Mouse (Mus musculus) midbrain, embryonic 10.5 days (tissue): ENCODE data around the gene Gjb5. TPM values are rescaled to one million over a fixed set of nuclear protein-coding genes. Genes with fewer than 3 reads are reported as not detected.
A peak's percentile ranks its signal among the peaks of the same experiment; 100 is the strongest.

Experiments used
- DNase-seq: peaks from one replicate; pipeline ENCODE4 v3.0.0-alpha.2; 2017; ENCODE audit warnings: low spot score
- H3K27ac ChIP-seq: fragments of 300-500 bp; sonication (generic); replicated peaks from 2 replicates; pipeline ENCODE4 v1.5.1; 2016; ENCODE audit warnings: mild to moderate bottlenecking
- H3K27me3 ChIP-seq: fragments of 300-500 bp; sonication (generic); 2 replicates; pipeline ENCODE4 v1.6.1; 2016; ENCODE audit warnings: low read depth, mild to moderate bottlenecking; ENCODE audit not compliant: poor library complexity, severe bottlenecking
- H3K36me3 ChIP-seq: fragments of 300-500 bp; sonication (generic); 2 replicates; pipeline ENCODE4 v1.6.1; 2016; ENCODE audit warnings: mild to moderate bottlenecking, moderate library complexity
- H3K4me1 ChIP-seq: fragments of 300-500 bp; sonication (generic); 2 replicates; pipeline ENCODE4 v1.6.1; 2016
- H3K4me3 ChIP-seq: fragments of 300-500 bp; sonication (generic); 2 replicates; pipeline ENCODE4 v1.5.1; 2016; ENCODE audit warnings: mild to moderate bottlenecking, moderate library complexity
- H3K9me3 ChIP-seq: fragments of 300-500 bp; sonication (generic); replicated peaks from 2 replicates; pipeline ENCODE4 v1.6.1; 2016; ENCODE audit warnings: mild to moderate bottlenecking
- WGBS: fragments of 180-500 bp; shearing (Covaris S2); methylation state at CpG from one replicate; pipeline ENCODE4 v1.1.7; 2016; 5-methylcytosine and 5-hydroxymethylcytosine counted together
- polyA plus RNA-seq: library from polyadenylated mRNA; unstranded; fragments of >200 nt; fragmentation: Nextera tagmentation; extraction: Ambion mirVana; gene quantifications from 2 replicates; pipeline ENCODE4 v1.2.1, GENCODE M21; 2016

Gjb5 gene
- polyA plus RNA-seq, 1 experiment from 2014 or later, result 0.98 TPM

DNA sequence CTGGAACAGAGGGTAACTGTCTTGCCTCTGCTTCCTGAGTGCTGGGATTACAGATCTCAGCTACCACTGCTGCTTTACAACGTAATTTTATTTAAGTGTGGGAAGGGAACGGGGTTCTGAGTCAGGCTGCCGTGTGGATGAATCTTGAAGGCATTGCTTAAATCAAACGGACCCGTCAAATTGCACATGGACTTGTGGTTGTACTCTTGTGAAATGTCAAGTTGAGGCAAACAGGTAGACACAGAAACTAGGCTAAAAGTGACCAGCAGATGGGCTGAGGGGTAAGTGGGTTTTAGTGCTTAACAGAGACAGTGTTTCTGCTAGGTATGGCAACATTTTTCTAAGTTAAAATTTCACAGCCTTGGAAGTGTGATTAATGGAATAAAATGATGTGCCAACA lies 20.3 kb downstream of the Gjb5 start:
- Histone ChIP-seq H3K27me3 (peaks cover 17% of the 10 kb centered on the region), H3K4me3 (no peak overlapping the region), H3K36me3 (no peaks in the 10 kb centered on the region), H3K4me1 (peaks cover 9% of the 10 kb centered on the region), H3K27ac (no peak overlapping the region), H3K9me3 (no peaks in the 10 kb centered on the region)
- WGBS, result 87% methylated on average over 5 of the region's 5 CpGs
- DNase-seq, result no peak

GRCm38 (mm10) chr4:127334870-127335504 lies 23.0 kb downstream of the Gjb5 start:
- 42% methylated on average over 5 of the region's 5 CpGs for WGBS
- no peak overlapping the region for H3K27ac ChIP-seq
- H3K36me3 ChIP-seq, result no peaks in the 10 kb centered on the region
- no peaks in the 10 kb centered on the region for H3K9me3 ChIP-seq
- no peak overlapping the region for H3K4me3 ChIP-seq
- peaks cover 36% of the 10 kb centered on the region for H3K4me1 ChIP-seq
- DNase-seq, result no peak
- H3K27me3 ChIP-seq, result peaks cover 44% of the 10 kb centered on the region

GRCm38 (mm10) chr4:127331171-127331570 lies 26.8 kb downstream of the Gjb5 start:
- Histone ChIP-seq H3K27me3 (peaks cover 80% of the 10 kb centered on the region), H3K4me1 (peaks cover 47% of the 10 kb centered on the region), H3K4me3 (0 out of 2 replicates have a peak overlapping the region, but pooled peaks have one; percentile 40), H3K36me3 (no peaks in the 10 kb centered on the region), H3K9me3 (no peaks in the 10 kb centered on the region), H3K27ac (no peak overlapping the region)
- 29% methylated on average over 13 of the region's 13 CpGs for WGBS
- no peak for DNase-seq

GRCm38 (mm10) chr4:127330181-127331100 lies 27.5 kb downstream of the Gjb5 start, which contains the start of gene Gjb3:
Gjb3 (minus strand) TSS chr4:127330844.
- WGBS, result 2% methylated on average over 49 of the region's 49 CpGs
- Histone ChIP-seq H3K27ac (no peak within 1 kb of the TSS; the same call in 1 of the 2 replicates), H3K36me3 (no peaks in the 10 kb centered on the region), H3K4me1 (peaks cover 47% of the 10 kb centered on the region), H3K27me3 (peaks cover 88% of the 10 kb centered on the region), H3K9me3 (no peaks in the 10 kb centered on the region), H3K4me3 (peak within 1 kb of the TSS; percentile 40)
- DNase-seq, result peak; percentile 37

- Histone ChIP-seq H3K27ac (no peak overlapping the region), H3K9me3 (no peaks in the 10 kb centered on the region), H3K4me3 (peak overlapping the region; percentile 40), H3K4me1 (peaks cover 47% of the 10 kb centered on the region), H3K36me3 (no peaks in the 10 kb centered on the region), H3K27me3 (peaks cover 90% of the 10 kb centered on the region)
- 2% methylated on average over 13 of the region's 13 CpGs for WGBS
- DNase-seq, result no peak
These were observed 28.2 kb downstream of the Gjb5 start for GRCm38 (mm10) chr4:127329751-127330150.

DNA sequence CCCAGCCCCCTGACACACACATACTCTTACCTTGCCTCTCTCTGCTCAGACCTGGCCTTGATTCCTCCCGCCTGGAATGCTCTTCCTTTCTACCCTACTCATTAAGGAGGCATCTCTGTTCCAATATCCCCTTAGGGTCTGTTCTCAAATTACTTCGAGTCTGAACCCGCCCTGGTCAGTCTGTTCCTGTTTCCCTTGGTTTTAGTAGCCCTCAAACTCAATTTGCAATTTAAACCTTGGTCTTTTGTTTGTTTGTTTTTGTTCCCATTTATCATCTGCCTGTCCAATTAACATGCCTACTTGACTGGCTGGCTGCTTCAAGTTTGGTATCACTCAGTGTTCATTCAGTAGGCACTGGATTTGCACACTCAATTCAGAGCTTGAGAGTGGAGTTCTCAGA lies 28.9 kb downstream of the Gjb5 start:
- Histone ChIP-seq H3K36me3 (no peaks in the 10 kb centered on the region), H3K27me3 (peaks cover 83% of the 10 kb centered on the region), H3K4me1 (peaks cover 43% of the 10 kb centered on the region), H3K27ac (no peak overlapping the region), H3K9me3 (no peaks in the 10 kb centered on the region), H3K4me3 (no peak overlapping the region)
- 22% methylated on average over 3 of the region's 3 CpGs for WGBS
- no peak for DNase-seq

- no peak for DNase-seq
- Histone ChIP-seq H3K4me1 (peaks cover 40% of the 10 kb centered on the region), H3K27ac (no peak overlapping the region), H3K36me3 (no peaks in the 10 kb centered on the region), H3K27me3 (peaks cover 81% of the 10 kb centered on the region), H3K9me3 (no peaks in the 10 kb centered on the region), H3K4me3 (no peak overlapping the region)
- 81% methylated on average over 7 of the region's 7 CpGs for WGBS
These were observed 29.6 kb downstream of the Gjb5 start for GRCm38 (mm10) chr4:127328378-127328777.

- H3K36me3 ChIP-seq, result no peaks in the 10 kb centered on the region
- H3K9me3 ChIP-seq, result no peaks in the 10 kb centered on the region
- H3K27me3 ChIP-seq, result peaks cover 77% of the 10 kb centered on the region
- no peak for DNase-seq
- H3K4me1 ChIP-seq, result peaks cover 39% of the 10 kb centered on the region
- 78% methylated on average over 6 of the region's 6 CpGs for WGBS
- H3K4me3 ChIP-seq, result no peak overlapping the region
- H3K27ac ChIP-seq, result no peak overlapping the region
These were observed 30.2 kb downstream of the Gjb5 start for GRCm38 (mm10) chr4:127327749-127328148.

DNA sequence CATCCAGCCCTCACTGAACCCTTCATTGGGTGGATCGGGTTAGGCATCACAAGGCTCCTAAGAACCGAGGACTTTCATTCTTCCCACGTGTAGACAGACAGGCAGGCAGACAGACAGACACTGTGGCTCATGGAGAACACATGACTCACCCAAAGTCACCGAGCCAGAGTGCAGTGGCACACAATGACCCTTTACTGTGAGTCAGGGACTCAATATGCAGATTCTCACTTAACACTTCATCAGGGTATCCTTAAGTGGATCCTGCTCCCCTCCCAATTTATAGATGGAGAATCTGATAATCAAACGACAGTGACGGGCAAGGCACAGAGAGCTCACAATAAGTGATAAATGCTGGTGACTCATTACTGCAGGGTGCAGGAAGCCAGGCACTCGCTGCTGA lies 30.7 kb downstream of the Gjb5 start:
- DNase-seq, result no peak
- Histone ChIP-seq H3K27me3 (peaks cover 72% of the 10 kb centered on the region), H3K27ac (no peak overlapping the region), H3K4me3 (no peak overlapping the region), H3K36me3 (no peaks in the 10 kb centered on the region), H3K4me1 (peaks cover 34% of the 10 kb centered on the region), H3K9me3 (no peaks in the 10 kb centered on the region)
- WGBS, result 72% methylated on average over 7 of the region's 7 CpGs

DNA sequence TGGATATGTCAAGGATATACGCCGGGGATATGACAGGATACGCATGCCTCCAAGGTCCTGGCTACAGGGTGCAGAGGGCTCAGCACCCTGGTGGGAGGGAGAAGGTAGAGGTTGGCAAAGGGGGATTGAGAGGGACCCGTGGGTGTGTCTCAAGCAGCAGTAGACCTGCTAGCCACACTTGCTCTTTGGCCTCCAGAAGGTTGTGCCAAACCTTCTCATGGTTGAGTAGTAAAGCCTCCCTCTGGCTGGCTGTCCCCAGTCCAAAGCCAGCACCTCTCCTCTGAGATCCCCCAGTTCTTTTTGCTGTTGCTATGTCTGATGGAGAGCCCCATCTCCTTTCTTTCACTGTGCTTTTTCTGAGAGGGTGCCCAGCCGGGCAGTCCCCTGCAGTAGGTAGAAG lies 32.7 kb downstream of the Gjb5 start:
- peaks cover 53% of the 10 kb centered on the region for H3K27me3 ChIP-seq
- H3K36me3 ChIP-seq, result no peaks in the 10 kb centered on the region
- no peaks in the 10 kb centered on the region for H3K9me3 ChIP-seq
- no peak for DNase-seq
- H3K4me3 ChIP-seq, result no peak overlapping the region
- H3K27ac ChIP-seq, result no peak overlapping the region
- 88% methylated on average over 5 of the region's 5 CpGs for WGBS
- peaks cover 14% of the 10 kb centered on the region for H3K4me1 ChIP-seq

DNA sequence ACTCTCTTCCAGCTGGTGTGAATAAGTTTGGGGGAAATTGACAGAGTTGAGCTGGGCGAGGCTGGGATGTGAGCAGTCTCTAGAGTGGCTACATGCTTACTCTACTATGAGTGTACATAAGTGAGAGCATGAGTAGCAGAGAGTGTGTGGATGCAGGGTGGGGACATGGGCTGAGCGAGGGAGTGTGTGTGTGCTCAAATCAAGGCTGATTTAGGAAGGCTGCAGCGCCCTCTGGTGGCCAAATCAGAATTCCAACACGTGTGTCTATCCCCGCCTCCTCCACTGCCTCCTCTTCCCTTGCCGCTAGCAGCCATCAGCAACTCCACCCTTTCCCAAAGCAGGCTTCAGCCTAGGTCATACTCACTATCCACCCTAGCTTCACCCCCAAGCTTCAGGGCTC lies 33.2 kb downstream of the Gjb5 start:
- WGBS, result 13% methylated on average over 6 of the region's 6 CpGs
- peak; percentile 87 for DNase-seq
- peaks cover 47% of the 10 kb centered on the region for H3K27me3 ChIP-seq
- H3K36me3 ChIP-seq, result no peaks in the 10 kb centered on the region
- no peaks in the 10 kb centered on the region for H3K9me3 ChIP-seq
- H3K4me1 ChIP-seq, result peaks cover 9% of the 10 kb centered on the region
- no peak overlapping the region for H3K4me3 ChIP-seq
- no peak overlapping the region for H3K27ac ChIP-seq

- H3K36me3 ChIP-seq, result no peaks in the 10 kb centered on the region
- H3K27ac ChIP-seq, result no peak overlapping the region
- 77% methylated on average over 10 of the region's 10 CpGs for WGBS
- H3K9me3 ChIP-seq, result no peaks in the 10 kb centered on the region
- H3K27me3 ChIP-seq, result peaks cover 43% of the 10 kb centered on the region
- H3K4me1 ChIP-seq, result peaks cover 4% of the 10 kb centered on the region
- no peak for DNase-seq
- H3K4me3 ChIP-seq, result no peak overlapping the region
These were observed 33.7 kb downstream of the Gjb5 start for GRCm38 (mm10) chr4:127324296-127324695.

DNA sequence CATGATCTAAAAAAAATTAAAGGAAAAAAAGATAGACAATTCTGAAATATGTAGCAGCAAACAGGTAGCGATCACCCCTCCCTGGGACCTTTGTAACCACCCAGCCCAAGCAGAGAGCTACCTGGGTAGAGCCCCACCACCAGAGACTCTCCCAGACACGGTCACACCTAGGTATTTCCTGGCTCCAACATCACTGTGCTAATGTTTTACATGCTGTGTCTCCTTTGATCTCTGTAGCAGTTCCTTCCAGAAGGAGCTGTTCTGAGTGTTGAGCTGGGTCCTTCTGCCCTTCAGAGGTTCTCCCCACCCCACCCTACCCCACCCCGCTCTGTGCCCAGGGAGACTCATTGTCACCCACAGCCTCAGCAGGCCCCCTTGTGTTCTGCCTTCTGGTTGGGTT lies 34.3 kb downstream of the Gjb5 start:
- DNase-seq, result no peak
- 88% methylated on average over 3 of the region's 3 CpGs for WGBS
- Histone ChIP-seq H3K36me3 (no peaks in the 10 kb centered on the region), H3K4me3 (no peak overlapping the region), H3K9me3 (no peaks in the 10 kb centered on the region), H3K27ac (no peak overlapping the region), H3K27me3 (peaks cover 36% of the 10 kb centered on the region), H3K4me1 (no peaks in the 10 kb centered on the region)
